Mouse (Mus musculus) olfactory bulb, adult 2 months (tissue): ENCODE data around the gene Mapkapk2. TPM values are rescaled to one million over a fixed set of nuclear protein-coding genes. Genes with fewer than 3 reads are reported as not detected.

Experiments used
- H3K27ac ChIP-seq: fragments of 200-500 bp; 2 replicates; pipeline ENCODE4 v1.5.1; 2012; ENCODE audit warnings: low read depth, low read length; ENCODE audit not compliant: insufficient read depth
- H3K4me1 ChIP-seq: fragments of 200-500 bp; 2 replicates; pipeline ENCODE4 v1.6.1; 2012; ENCODE audit warnings: low read length; ENCODE audit not compliant: control insufficient read depth, insufficient read depth
- H3K4me3 ChIP-seq: fragments of 200-500 bp; 2 replicates; pipeline ENCODE4 v1.5.1; 2012; ENCODE audit warnings: mild to moderate bottlenecking, low read depth, low read length, moderate library complexity; ENCODE audit not compliant: insufficient read depth
- CTCF ChIP-seq: fragments of 200-500 bp; IDR thresholded peaks from 2 replicates; pipeline ENCODE4 v1.5.1; 2012; ENCODE audit warnings: low read depth, mild to moderate bottlenecking, low read length, moderate library complexity; ENCODE audit not compliant: insufficient read depth
- POLR2A ChIP-seq: fragments of 200-500 bp; IDR thresholded peaks from 2 replicates; pipeline ENCODE4 v1.6.1; 2012; ENCODE audit warnings: mild to moderate bottlenecking, low read depth, low read length, moderate library complexity; ENCODE audit not compliant: insufficient read depth
- WGBS: fragments of 180-500 bp; shearing (Covaris S2); methylation state at CpG from one replicate; pipeline ENCODE4 v1.1.7; 2018; 5-methylcytosine and 5-hydroxymethylcytosine counted together
- polyA plus RNA-seq: library from polyadenylated mRNA; stranded (reverse); fragments of >200 nt; gene quantifications from 2 replicates; pipeline ENCODE4 v1.2.4, GENCODE M21; 2012; ENCODE audit warnings: low replicate concordance; ENCODE audit not compliant: missing spikeins, insufficient read depth, insufficient read length

Gene Mapkapk2
- polyA plus RNA-seq, 1 experiment, result not detected

GRCm38 (mm10) chr1:131088547-131088946 is 9.1 kb downstream of the Mapkapk2 start:
- H3K4me1 ChIP-seq, result peaks cover 31% of the 10 kb centered on the region

GRCm38 (mm10) chr1:131086907-131087306 is 10.7 kb downstream of the Mapkapk2 start:
- TF ChIP-seq CTCF (no peak), POLR2A (no peak)
- H3K4me1 ChIP-seq, result peaks cover 30% of the 10 kb centered on the region
- no peak overlapping the region for H3K4me3 ChIP-seq
- WGBS, result 74% methylated on average over 7 of the region's 7 CpGs
- H3K27ac ChIP-seq, result no peak overlapping the region

More at GRCm38 (mm10) chr1:131088547-131088946, 9.1 kb downstream of the Mapkapk2 start:
- WGBS, result 76% methylated on average over 11 of the region's 11 CpGs
- Histone ChIP-seq H3K27ac (no peak overlapping the region), H3K4me3 (no peak overlapping the region)
- TF ChIP-seq POLR2A (no peak), CTCF (no peak)

GRCm38 (mm10) chr1:131085957-131086739 is 11.5 kb downstream of the Mapkapk2 start:
- TF ChIP-seq POLR2A, result no peak
- TF ChIP-seq CTCF, result no peak
- H3K27ac ChIP-seq, result no peak overlapping the region
- peaks cover 36% of the 10 kb centered on the region for H3K4me1 ChIP-seq
- no peak overlapping the region for H3K4me3 ChIP-seq
- 39% methylated on average over 4 of the region's 4 CpGs for WGBS

GRCm38 (mm10) chr1:131085272-131085671 is 12.4 kb downstream of the Mapkapk2 start:
- Histone ChIP-seq H3K4me1 (peaks cover 29% of the 10 kb centered on the region), H3K27ac (no peak overlapping the region), H3K4me3 (no peak overlapping the region)
- TF ChIP-seq POLR2A, result no peak
- TF ChIP-seq CTCF, result no peak
- WGBS, result 86% methylated on average over 3 of the region's 3 CpGs

- Histone ChIP-seq H3K4me1 (peaks cover 26% of the 10 kb centered on the region), H3K4me3 (no peak overlapping the region), H3K27ac (no peak overlapping the region)
- TF ChIP-seq CTCF (no peak), POLR2A (no peak)
- WGBS, result 71% methylated on average over 8 of the region's 8 CpGs
Observed at GRCm38 (mm10) chr1:131084289-131084688, 13.3 kb downstream of the Mapkapk2 start.

- no peak overlapping the region for H3K27ac ChIP-seq
- WGBS, result 82% methylated on average over 4 of the region's 4 CpGs
- peaks cover 30% of the 10 kb centered on the region for H3K4me1 ChIP-seq
- no peak for TF ChIP-seq POLR2A
- TF ChIP-seq CTCF, result no peak
- no peak overlapping the region for H3K4me3 ChIP-seq
Observed at GRCm38 (mm10) chr1:131083609-131084008, 14.0 kb downstream of the Mapkapk2 start.

- H3K27ac ChIP-seq, result no peak overlapping the region
- TF ChIP-seq POLR2A, result no peak
- TF ChIP-seq CTCF, result no peak
- H3K4me3 ChIP-seq, result no peak overlapping the region
- WGBS, result 88% methylated on average over 5 of the region's 5 CpGs
- H3K4me1 ChIP-seq, result peaks cover 31% of the 10 kb centered on the region
Observed at GRCm38 (mm10) chr1:131083122-131083521, 14.5 kb downstream of the Mapkapk2 start.

GRCm38 (mm10) chr1:131080686-131081085 is 16.9 kb downstream of the Mapkapk2 start:
- Histone ChIP-seq H3K4me3 (no peak overlapping the region), H3K27ac (no peak overlapping the region), H3K4me1 (peaks cover 27% of the 10 kb centered on the region)
- 75% methylated on average over 1 of the region's 1 CpGs for WGBS
- TF ChIP-seq CTCF (no peak), POLR2A (no peak)

GRCm38 (mm10) chr1:131079762-131080161 is 17.9 kb downstream of the Mapkapk2 start:
- WGBS, result 87% methylated on average over 4 of the region's 4 CpGs
- TF ChIP-seq CTCF, result no peak
- TF ChIP-seq POLR2A, result no peak
- Histone ChIP-seq H3K4me3 (no peak overlapping the region), H3K4me1 (peaks cover 30% of the 10 kb centered on the region), H3K27ac (no peak overlapping the region)
